In genomic region chr11:57645847-57646246, GRCm38 (mm10) we compare ENCODE assay signal across 8 mouse cellular contexts. TPM values are rescaled to one million over a fixed set of nuclear protein-coding genes. Genes with fewer than 3 reads are reported as not detected.
DNase-seq lines count a peak whose midpoint lies in the region; ATAC-seq and TF ChIP-seq lines count a peak whose summit lies in the region.

No protein-coding gene starts in this region.

- 28% methylated on average over 8 of the region's 8 CpGs for WGBS in heart, adult 2 months
- 15% methylated on average over 8 of the region's 8 CpGs for WGBS in thymus, adult 2 months
- WGBS in limb, embryonic 13.5 days: 18% methylated on average over 8 of the region's 8 CpGs
- 12% methylated on average over 8 of the region's 8 CpGs for WGBS in stomach, embryonic 15.5 days

- ATAC-seq in limb, embryonic 13.5 days (ENCODE audit: low FRiP score, low read depth): no peak
- no peak for ATAC-seq in stomach, embryonic 15.5 days (ENCODE audit: insufficient read depth, low FRiP score, low read depth)

- peak overlapping the region; percentile 85 for H3K4me2 ChIP-seq in limb, embryonic 13.5 days (replicated peaks)
- H3K4me2 ChIP-seq in stomach, embryonic 15.5 days: peak overlapping the region; percentile 96

- DNase-seq in heart, adult 2 months: no peak
- no peak for DNase-seq in heart, postnatal 14 days
- DNase-seq in thymus, adult 2 months: no peak
- DNase-seq in thymus, postnatal 0 days (ENCODE audit: low spot score): no peak
- DNase-seq in frontal cortex, postnatal 36 days (ENCODE audit: low spot score in 2 of 2): no peak
- no peak for DNase-seq in left cerebral cortex, adult 11 months (ENCODE audit: low spot score)

- peaks cover 1% of the 10 kb centered on the region; the same call in 1 of the 2 replicates for H3K4me1 ChIP-seq in heart, adult 2 months (ENCODE audit: control insufficient read depth, insufficient read depth, low read length)
- peaks cover 44% of the 10 kb centered on the region for H3K4me1 ChIP-seq in thymus, adult 2 months (replicated peaks; ENCODE audit: control insufficient read depth, insufficient read depth, low read length)
- H3K4me1 ChIP-seq in limb, embryonic 13.5 days: peaks cover 60% of the 10 kb centered on the region
- H3K4me1 ChIP-seq in stomach, embryonic 15.5 days: peaks cover 10% of the 10 kb centered on the region

- no peaks in the 10 kb centered on the region for H3K36me3 ChIP-seq in heart, adult 2 months (ENCODE audit: control insufficient read depth, insufficient read depth, low read length)
- no peaks in the 10 kb centered on the region for H3K36me3 ChIP-seq in thymus, adult 2 months (ENCODE audit: control insufficient read depth, insufficient read depth, low read length)
- H3K36me3 ChIP-seq in limb, embryonic 13.5 days: no peaks in the 10 kb centered on the region
- no peaks in the 10 kb centered on the region for H3K36me3 ChIP-seq in stomach, embryonic 15.5 days

- no peaks in the 10 kb centered on the region for H3K27me3 ChIP-seq in heart, adult 2 months (ENCODE audit: control insufficient read depth, insufficient read depth, low read length)
- no peaks in the 10 kb centered on the region for H3K27me3 ChIP-seq in thymus, adult 2 months (ENCODE audit: control insufficient read depth, insufficient read depth, low read length)
- no peaks in the 10 kb centered on the region for H3K27me3 ChIP-seq in limb, embryonic 13.5 days
- no peaks in the 10 kb centered on the region for H3K27me3 ChIP-seq in stomach, embryonic 15.5 days (replicated peaks)

- peak overlapping the region; percentile 75 for H3K4me3 ChIP-seq in heart, adult 2 months
- H3K4me3 ChIP-seq in thymus, adult 2 months (ENCODE audit: control insufficient read depth, insufficient read depth, low read length): peak overlapping the region; percentile 90
- peak overlapping the region; percentile 84 for H3K4me3 ChIP-seq in limb, embryonic 13.5 days
- peak overlapping the region; percentile 67 for H3K4me3 ChIP-seq in stomach, embryonic 15.5 days (replicated peaks)

- no peak for TF ChIP-seq EP300 in heart, adult 2 months (IDR thresholded peaks at IDR 0.05; ENCODE audit: insufficient read depth, low read depth, low read length)

- H3K79me2 ChIP-seq in heart, adult 2 months (replicated peaks; ENCODE audit: control insufficient read depth, insufficient read depth, low read length): no peaks in the 10 kb centered on the region

- H3K9me3 ChIP-seq in limb, embryonic 13.5 days: no peaks in the 10 kb centered on the region
- no peaks in the 10 kb centered on the region for H3K9me3 ChIP-seq in stomach, embryonic 15.5 days

- H3K9ac ChIP-seq in heart, adult 2 months (ENCODE audit: low read depth, low read length): peak overlapping the region; percentile 92
- peak overlapping the region; percentile 89 for H3K9ac ChIP-seq in limb, embryonic 13.5 days
- H3K9ac ChIP-seq in stomach, embryonic 15.5 days: peak overlapping the region; percentile 56; the same call in 1 of the 2 replicates

- TF ChIP-seq CTCF in heart, adult 2 months (IDR thresholded peaks at IDR 0.05): no peak
- TF ChIP-seq CTCF in thymus, adult 2 months (IDR thresholded peaks at IDR 0.05; ENCODE audit: borderline replicate concordance, control insufficient read depth, extremely low read depth, insufficient read depth, low read length, poor library complexity): no peak

- H3K27ac ChIP-seq in heart, adult 2 months: peak overlapping the region; percentile 98
- H3K27ac ChIP-seq in thymus, adult 2 months (ENCODE audit: control insufficient read depth, insufficient read depth, low read length): no peak overlapping the region
- no peak overlapping the region; the same call in 1 of the 2 replicates for H3K27ac ChIP-seq in limb, embryonic 13.5 days
- no peak overlapping the region for H3K27ac ChIP-seq in stomach, embryonic 15.5 days

- intact Hi-C loops in heart, adult 2 months (cut with DNase I): loop anchor here (1.0 to 5.0 kb wide), 4 partner anchors 29 to 128 kb away; partner anchors contain the start of genes Fam114a2 and Mfap3
- intact Hi-C loops in heart, postnatal 14 days (cut with DNase I): loop anchor here (2.0 to 10.0 kb wide), 2 partner anchors 49 to 79 kb away; no protein-coding TSS in a partner anchor

- TF ChIP-seq POLR2A in heart, adult 2 months (IDR thresholded peaks at IDR 0.05; ENCODE audit: insufficient read depth, low read depth, low read length): no peak
- TF ChIP-seq POLR2A in thymus, adult 2 months (IDR thresholded peaks at IDR 0.05; ENCODE audit: control insufficient read depth, extremely low read depth, insufficient read depth, low read length, poor library complexity): no peak

RNA-seq across cellular contexts. Expression of gene Galnt10, which starts 0.6 kb away (rescaled TPM):
- total RNA-seq in heart, adult 2 months (2021): 1 to 10 TPM; 5.6 to 8.7 TPM
- polyA plus RNA-seq in heart, adult 2 months (2012; rRNA removed): 5.2 and 5.5 TPM in 2 replicates
- 10 to 100 TPM; 11.1 to 12.8 TPM for total RNA-seq in heart, postnatal 14 days (2021)
- 28.0 and 48.9 TPM in 2 replicates for polyA plus RNA-seq in thymus, adult 2 months (2012; rRNA removed)
- 22.9 and 25.1 TPM in 2 replicates for polyA plus RNA-seq in thymus, postnatal 0 days (2015; fragmentation: Nextera tagmentation; extraction: Ambion mirVana)
- polyA plus RNA-seq in limb, embryonic 13.5 days (2015; fragmentation: Nextera tagmentation; extraction: Ambion mirVana): 28.6 and 31.3 TPM in 2 replicates
- polyA plus RNA-seq in stomach, embryonic 15.5 days (2015; fragmentation: Nextera tagmentation; extraction: Ambion mirVana): 19.8 and 20.5 TPM in 2 replicates
